9 mouse cellular contexts compared by ENCODE assay signal in genomic region chr16:91056043-91056821, GRCm38 (mm10). TPM values are rescaled to one million over a fixed set of nuclear protein-coding genes. Genes with fewer than 3 reads are reported as not detected.
DNase-seq lines count a peak whose midpoint lies in the region; ATAC-seq lines count a peak whose summit lies in the region.
"Had no signal": no experiment of that assay in that cellular context is flagged by ENCODE, and none has a peak within 500 bp of the region (broad histone marks: within the 10 kb centered on the region; RNA-seq: fewer than 3 reads in every experiment).

No protein-coding gene starts in this region.

- peak; percentile 38 for DNase-seq in urinary bladder, postnatal 14 days (ENCODE audit: low spot score)
- DNase-seq in urinary bladder, adult 18-20 months (ENCODE audit: low spot score in 2 of 2), result no peak
- peak; percentile 46 for DNase-seq in kidney, postnatal 14 days
- DNase-seq in urinary bladder, adult 2 months (ENCODE audit: low spot score), result no peak

- H3K4me3 ChIP-seq in erythroblast, embryonic 14.5 days (replicated peaks), result peak overlapping the region; percentile 54
- no peak overlapping the region for H3K4me3 ChIP-seq in stomach, embryonic 14.5 days (ENCODE audit: low read depth, low read length)
- no peak overlapping the region for H3K4me3 ChIP-seq in midbrain, embryonic 16.5 days (ENCODE audit: low read depth, low read length)
- H3K4me3 ChIP-seq: heart, adult 2 months had no signal

- H3K4me1 ChIP-seq in erythroblast, embryonic 14.5 days (ENCODE audit: control insufficient read depth), result peaks cover 58% of the 10 kb centered on the region
- no peaks in the 10 kb centered on the region for H3K4me1 ChIP-seq in stomach, embryonic 14.5 days (ENCODE audit: control insufficient read depth, insufficient read depth, low read length)
- no peaks in the 10 kb centered on the region for H3K4me1 ChIP-seq in midbrain, embryonic 16.5 days (ENCODE audit: control insufficient read depth, insufficient read depth, low read length)

- peaks cover 11% of the 10 kb centered on the region for H3K27me3 ChIP-seq in erythroblast, embryonic 14.5 days (ENCODE audit: control insufficient read depth)
- no peaks in the 10 kb centered on the region for H3K27me3 ChIP-seq in stomach, embryonic 14.5 days (ENCODE audit: control insufficient read depth, insufficient read depth, low read length)
- no peaks in the 10 kb centered on the region for H3K27me3 ChIP-seq in midbrain, embryonic 16.5 days (ENCODE audit: control insufficient read depth, insufficient read depth, low read depth, low read length)

- 49% methylated on average over 16 of the region's 16 CpGs for WGBS in stomach, embryonic 14.5 days
- 53% methylated on average over 16 of the region's 16 CpGs for WGBS in midbrain, embryonic 16.5 days

- no peak overlapping the region for H3K4me2 ChIP-seq in stomach, embryonic 14.5 days (replicated peaks; ENCODE audit: low read depth, low read length)
- H3K4me2 ChIP-seq in midbrain, embryonic 16.5 days (ENCODE audit: low read length), result no peak overlapping the region

- no peak overlapping the region for H3K9ac ChIP-seq in stomach, embryonic 14.5 days (replicated peaks; ENCODE audit: low read depth, low read length)
- no peak overlapping the region for H3K9ac ChIP-seq in midbrain, embryonic 16.5 days (ENCODE audit: low read depth, low read length)

- no peak overlapping the region; the same call in 1 of the 2 replicates for H3K27ac ChIP-seq in stomach, embryonic 14.5 days (ENCODE audit: low read length)
- H3K27ac ChIP-seq in midbrain, embryonic 16.5 days (ENCODE audit: low read length), result no peak overlapping the region
- H3K27ac ChIP-seq: heart, adult 2 months had no signal

- no peaks in the 10 kb centered on the region for H3K36me3 ChIP-seq in erythroblast, embryonic 14.5 days (ENCODE audit: control insufficient read depth)
- no peaks in the 10 kb centered on the region for H3K36me3 ChIP-seq in stomach, embryonic 14.5 days (ENCODE audit: control insufficient read depth, insufficient read depth, low read length)
- no peaks in the 10 kb centered on the region for H3K36me3 ChIP-seq in midbrain, embryonic 16.5 days (ENCODE audit: control insufficient read depth, insufficient read depth, low read length)

- no peak for ATAC-seq in erythroblast, adult 5-6 weeks (replicated peaks; ENCODE audit: low FRiP score, poor library complexity, severe bottlenecking)
- 0 out of 2 replicates have a peak, but pooled peaks have one; percentile 49 for ATAC-seq in stomach, embryonic 14.5 days (ENCODE audit: insufficient number of reproducible peaks, insufficient read depth, low FRiP score, low read depth)
- no peak for ATAC-seq in midbrain, embryonic 16.5 days

- H3K9me3 ChIP-seq in erythroblast, embryonic 14.5 days (ENCODE audit: control insufficient read depth, low read length), result no peaks in the 10 kb centered on the region
- no peaks in the 10 kb centered on the region for H3K9me3 ChIP-seq in stomach, embryonic 14.5 days (ENCODE audit: control insufficient read depth, low read depth, low read length)
- H3K9me3 ChIP-seq in midbrain, embryonic 16.5 days (replicated peaks; ENCODE audit: control insufficient read depth, low read length, poor library complexity, severe bottlenecking), result no peaks in the 10 kb centered on the region

RNA-seq across cellular contexts. Expression of gene Paxbp1, which starts 11.9 kb away (rescaled TPM):
- polyA plus RNA-seq in erythroblast, embryonic 14.5 days (2012), result 1.5 and 2.1 TPM in 2 replicates
- 30.9 and 35.5 TPM in 2 replicates for total RNA-seq in erythroblast, adult 5-6 weeks (2015; ENCODE audit: low replicate concordance)
- total RNA-seq in erythroblast, adult 5-6 weeks (2017; ENCODE audit: low replicate concordance), result 68.0 and 81.5 TPM in 2 replicates
- 80.5 and 81.9 TPM in 2 replicates for polyA plus RNA-seq in stomach, embryonic 14.5 days (2014; fragmentation: Nextera tagmentation; extraction: Ambion mirVana)
- 72.3 and 84.0 TPM in 2 replicates for polyA plus RNA-seq in midbrain, embryonic 16.5 days (2015; fragmentation: Nextera tagmentation; extraction: Ambion mirVana)
- polyA plus RNA-seq in urinary bladder, adult 2 months (2012; rRNA removed), result 51.5 and 63.4 TPM in 2 replicates

RNA-seq across cellular contexts. Expression of gene 4932438H23Rik, which starts 38.7 kb away (rescaled TPM):
- polyA plus RNA-seq in erythroblast, embryonic 14.5 days (2012), result not detected in 2 replicates
- total RNA-seq in erythroblast, adult 5-6 weeks (2015; ENCODE audit: low replicate concordance), result not detected in 2 replicates
- total RNA-seq in erythroblast, adult 5-6 weeks (2017; ENCODE audit: low replicate concordance), result not detected in 2 replicates
- polyA plus RNA-seq in stomach, embryonic 14.5 days (2014; fragmentation: Nextera tagmentation; extraction: Ambion mirVana), result 0.39 TPM in 1 of 2 replicates, not detected in the other
- polyA plus RNA-seq in midbrain, embryonic 16.5 days (2015; fragmentation: Nextera tagmentation; extraction: Ambion mirVana), result 0.87 TPM in 2 replicates
- 0.87 and 0.94 TPM in 2 replicates for polyA plus RNA-seq in urinary bladder, adult 2 months (2012; rRNA removed)

RNA-seq across cellular contexts. Expression of gene Synj1, which starts 45.1 kb away (rescaled TPM):
- 8.1 and 8.8 TPM in 2 replicates for polyA plus RNA-seq in erythroblast, embryonic 14.5 days (2012)
- 166 and 169 TPM in 2 replicates for total RNA-seq in erythroblast, adult 5-6 weeks (2015; ENCODE audit: low replicate concordance)
- 142 and 167 TPM in 2 replicates for total RNA-seq in erythroblast, adult 5-6 weeks (2017; ENCODE audit: low replicate concordance)
- 17.5 and 17.8 TPM in 2 replicates for polyA plus RNA-seq in stomach, embryonic 14.5 days (2014; fragmentation: Nextera tagmentation; extraction: Ambion mirVana)
- polyA plus RNA-seq in midbrain, embryonic 16.5 days (2015; fragmentation: Nextera tagmentation; extraction: Ambion mirVana), result 52.1 and 55.7 TPM in 2 replicates
- polyA plus RNA-seq in urinary bladder, adult 2 months (2012; rRNA removed), result 21.3 and 23.6 TPM in 2 replicates

Comparison
In these comparisons a context has a peak if more than half of its experiments do, and no peak if none do; other contexts are left out.
1. DNase-seq: peak in urinary bladder, postnatal 14 days (single experiment) and kidney, postnatal 14 days (single experiment); none in urinary bladder, adult 18-20 months (0 of 2) and urinary bladder, adult 2 months (single experiment).
2. RNA of gene Paxbp1, which starts 11.9 kb away (polyA plus RNA-seq): 80.5 to 81.9 TPM in stomach, embryonic 14.5 days, 72.3 to 84.0 TPM in midbrain, embryonic 16.5 days and 51.5 to 63.4 TPM in urinary bladder, adult 2 months; 1.5 to 2.1 TPM in erythroblast, embryonic 14.5 days; every median in the first group is over 10 times any median in the second.